Mouse (Mus musculus) cerebellum, postnatal 14 days (tissue): ENCODE data around the gene Zc2hc1b.

Source experiments
- DNase-seq, 2 experiments: peaks; one replicate each; pipeline ENCODE4 v3.0.0; 2021; ENCODE audit warnings: mixed read lengths in 2 of 2

The Zc2hc1b gene

DNA sequence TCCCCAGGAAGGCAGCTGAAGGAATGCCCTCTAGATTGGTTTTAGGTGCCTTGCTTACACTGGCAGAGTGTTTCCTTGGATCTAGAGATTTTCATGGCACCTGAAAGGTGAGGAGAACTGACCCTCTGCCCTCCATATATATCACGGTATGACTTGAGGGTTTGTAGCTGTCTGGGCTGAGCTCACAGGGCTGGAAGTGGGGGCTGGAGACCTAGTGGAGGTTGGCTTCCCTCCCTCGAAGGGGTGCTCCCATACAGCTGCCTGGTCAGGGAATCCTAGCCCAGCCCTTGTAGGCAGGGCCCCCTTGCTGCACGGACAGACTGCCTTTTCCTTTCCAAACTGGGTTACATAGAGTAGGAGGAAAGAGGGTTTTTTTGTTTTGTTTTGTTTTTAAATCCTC, 65.0 kb downstream of the Zc2hc1b start:
- DNase-seq: no peak

DNA sequence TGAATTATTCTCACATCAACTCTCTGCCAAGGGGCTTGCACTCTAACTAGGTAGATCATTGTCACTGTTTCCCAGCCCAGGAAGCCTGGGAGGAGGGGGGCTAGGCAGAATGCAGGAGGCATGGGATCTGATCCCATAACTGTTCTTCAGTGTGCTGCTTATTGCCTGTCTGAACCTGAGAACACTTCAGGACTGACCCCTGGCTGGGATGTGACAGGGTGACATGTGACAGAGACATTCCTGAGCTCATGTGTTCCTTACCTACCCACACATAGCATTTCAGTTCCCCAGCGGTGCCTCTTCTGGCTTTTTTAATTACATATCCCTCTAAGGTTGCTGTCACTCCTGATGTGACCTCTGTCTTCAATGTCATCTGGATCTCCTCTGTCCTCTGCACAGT, 68.0 kb downstream of the Zc2hc1b start:
- no peak for DNase-seq

DNA sequence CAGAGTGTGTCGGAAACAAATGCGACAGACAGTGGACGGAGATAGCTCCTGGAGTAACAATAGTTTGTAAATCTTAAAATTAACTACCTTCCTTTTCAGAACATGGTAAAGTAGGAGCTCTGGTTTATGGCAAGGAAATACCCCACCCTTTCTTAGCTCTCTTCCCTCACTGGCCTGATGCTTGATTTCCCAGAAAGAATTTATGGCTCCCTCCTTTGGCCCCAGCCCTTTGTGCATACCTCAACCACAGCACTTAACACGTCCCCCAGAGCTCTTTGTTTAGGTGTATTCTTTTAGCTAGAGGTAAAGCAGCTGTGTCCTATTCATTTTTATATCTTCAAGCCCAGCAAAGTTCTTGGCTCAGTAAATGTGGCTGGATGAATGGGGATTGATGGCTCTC, 69.0 kb downstream of the Zc2hc1b start:
- no peak for DNase-seq

DNA sequence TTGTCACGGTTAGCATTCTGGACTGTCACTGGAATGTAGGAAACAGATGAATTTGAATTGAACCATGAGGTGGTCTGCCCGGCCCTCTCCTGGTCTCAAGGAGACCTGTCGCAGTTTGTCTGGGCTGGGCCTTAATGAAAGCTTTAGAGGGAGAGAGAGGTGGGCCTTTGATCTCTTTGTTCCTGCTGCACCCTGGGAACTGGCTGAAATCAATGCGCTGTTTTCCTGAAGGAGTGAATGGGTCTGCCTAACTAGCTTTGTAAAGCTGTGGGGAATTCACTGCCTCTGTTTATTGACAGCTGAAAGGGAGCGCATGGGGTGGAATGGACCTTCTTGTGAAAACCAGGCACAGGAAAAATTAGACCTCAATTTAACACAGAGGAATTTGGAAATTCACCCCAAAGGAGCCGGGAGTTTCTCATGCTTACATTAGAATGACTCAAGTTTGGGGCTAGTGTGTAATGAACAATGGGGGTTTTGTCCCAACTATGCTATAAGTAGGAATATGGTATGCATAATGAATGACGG, 69.7 kb downstream of the Zc2hc1b start:
- no peak for DNase-seq

DNA sequence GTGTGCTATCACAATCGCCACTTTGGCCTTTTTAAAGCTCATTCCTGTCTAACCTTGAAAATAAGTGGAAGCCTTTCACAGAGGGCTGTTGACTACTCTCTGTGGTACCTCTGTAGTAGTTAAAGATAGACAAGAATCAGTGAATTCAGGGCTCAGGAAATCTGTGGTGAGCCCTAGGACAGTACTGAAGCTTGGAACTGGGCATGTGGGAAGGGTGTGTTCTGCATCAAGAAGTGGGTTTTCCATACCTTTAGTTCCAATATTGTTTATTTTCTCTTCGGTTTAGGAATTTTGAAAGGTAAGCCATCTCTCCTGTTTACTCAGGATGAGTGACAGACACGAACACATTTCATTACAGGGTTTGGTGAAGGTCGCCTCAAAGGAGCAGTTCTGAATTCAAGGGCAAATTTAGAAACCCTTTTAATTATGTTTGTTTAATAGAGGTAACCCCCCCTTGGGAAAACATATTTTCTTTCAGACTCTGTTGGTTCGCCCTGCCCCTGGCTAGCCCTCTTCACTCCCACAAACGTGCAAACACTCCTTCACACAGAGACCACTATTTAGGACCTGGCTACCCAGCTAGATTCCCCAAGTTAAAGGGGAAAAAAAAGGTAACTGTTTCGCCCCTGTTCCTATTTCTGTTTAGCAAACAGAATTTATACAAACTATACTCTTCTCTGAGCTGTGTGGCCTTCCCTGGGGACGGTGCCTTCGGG, 70.8 kb downstream of the Zc2hc1b start:
- no peak for DNase-seq

DNA sequence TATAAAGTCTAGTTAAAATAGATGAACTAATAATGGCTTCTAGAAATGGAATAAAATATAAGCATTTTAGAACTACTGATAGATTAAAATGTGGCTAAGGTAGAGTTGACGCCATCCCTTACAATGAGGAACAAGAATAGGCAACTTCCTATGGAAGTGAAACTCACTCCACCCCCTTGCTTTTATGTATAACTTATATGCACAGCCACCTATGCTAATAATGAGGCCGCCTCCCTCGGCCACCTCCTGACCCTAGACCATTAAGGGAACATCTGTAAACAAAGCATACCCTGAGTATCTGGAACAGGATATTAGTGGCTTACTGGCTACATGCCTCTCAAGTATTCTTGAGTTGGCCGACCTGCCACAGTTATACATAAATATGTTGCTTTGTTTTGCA, 74.0 kb downstream of the Zc2hc1b start:
- DNase-seq: no peak

DNA sequence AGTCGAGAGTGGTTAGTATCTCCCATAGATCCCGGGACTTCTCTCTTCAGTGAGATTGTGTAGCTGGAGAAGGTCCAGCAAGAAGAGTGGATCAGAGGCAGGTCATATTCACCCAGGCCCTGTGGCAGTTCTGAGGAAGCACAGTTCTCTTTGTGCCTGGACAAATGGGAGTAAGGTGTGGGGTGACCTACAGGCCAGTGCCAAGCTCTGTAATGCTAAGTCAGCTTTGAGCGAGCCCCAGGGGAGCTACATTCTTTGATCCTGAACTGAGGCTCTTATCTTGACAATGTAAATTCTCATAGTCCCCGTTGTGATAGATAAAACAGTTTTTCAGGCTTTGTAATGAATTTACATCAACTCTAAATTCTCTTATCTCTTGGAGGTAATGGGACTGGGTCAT, 75.5 kb downstream of the Zc2hc1b start:
- no peak for DNase-seq

DNA sequence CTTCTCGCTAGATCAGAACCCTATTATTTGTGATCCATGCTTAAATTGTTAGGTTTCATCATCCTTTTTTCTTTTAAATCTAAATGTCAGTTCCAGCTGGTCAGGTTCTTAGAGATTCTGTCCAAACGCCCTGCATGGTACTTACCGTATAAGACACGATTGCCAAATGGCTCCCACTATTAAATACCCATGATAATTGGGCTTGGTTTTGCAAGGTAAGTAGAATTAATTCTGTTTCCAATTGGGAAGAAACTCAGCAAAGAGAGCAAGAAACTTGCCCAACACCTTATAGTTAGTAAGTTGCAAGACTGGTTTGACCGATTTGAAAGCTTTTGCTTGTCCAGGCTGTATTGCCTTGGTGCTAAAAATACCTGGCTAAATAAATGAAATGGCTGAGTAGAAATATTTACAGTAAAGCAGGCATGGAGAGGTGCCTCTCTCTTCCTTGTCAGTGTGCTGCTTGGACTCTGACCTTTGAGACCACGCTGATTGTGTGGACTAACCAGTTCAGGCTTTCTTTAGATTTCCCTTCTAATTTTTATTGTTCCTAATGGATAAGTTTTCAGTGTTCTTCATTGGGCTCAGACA, 77.7 kb downstream of the Zc2hc1b start:
- no peak for DNase-seq
